Mouse (Mus musculus) testis, adult 2 months (tissue): ENCODE results near the gene Scel.

Experiments used
- CTCF ChIP-seq: fragments of 200-500 bp; IDR thresholded peaks from 2 replicates; pipeline ENCODE4 v1.5.1; 2012; ENCODE audit warnings: low read depth, mild to moderate bottlenecking, inconsistent platforms, low read length, moderate library complexity; ENCODE audit not compliant: control insufficient read depth, insufficient read depth, insufficient replicate concordance
- POLR2A ChIP-seq: fragments of 200-500 bp; IDR thresholded peaks from 2 replicates; pipeline ENCODE4 v1.6.1; 2012; ENCODE audit warnings: low read depth, mild to moderate bottlenecking, inconsistent platforms, low read length, moderate library complexity; ENCODE audit not compliant: control insufficient read depth

- no peak for TF ChIP-seq POLR2A
- no peak for TF ChIP-seq CTCF
Observed at GRCm38 (mm10) chr14:103626100-103626499, 113.0 kb downstream of the Scel start.
